ENCODE assay signal across 15 mouse cellular contexts in genomic region chr11:69403691-69404594, GRCm38 (mm10). TPM values are rescaled to one million over a fixed set of nuclear protein-coding genes. Genes with fewer than 3 reads are reported as not detected.
DNase-seq lines count a peak whose midpoint lies in the region; ATAC-seq lines count a peak whose summit lies in the region.
"Had no signal": no experiment of that assay in that cellular context is flagged by ENCODE, and none has a peak within 500 bp of the region (broad histone marks: within the 10 kb centered on the region; RNA-seq: fewer than 3 reads in every experiment).

No protein-coding gene starts in this region.

- ATAC-seq in erythroid progenitor cell, adult 5-6 weeks (replicated peaks; ENCODE audit: low FRiP score, poor library complexity, severe bottlenecking) = no peak
- ATAC-seq: forebrain, embryonic 13.5 days; inflammation-experienced regulatory T-cells, adult 6 months; Patski had no signal

- peak; percentile 31 for DNase-seq in cerebellum, adult 11-12 months
- no peak for DNase-seq in cerebellum, postnatal 4 days (ENCODE audit: low spot score in 2 of 2)
- DNase-seq in kidney, postnatal 14 days = peak; percentile 13
- no peak for DNase-seq in kidney, adult 8-10 months
- peak; percentile 30 for DNase-seq in thymus, postnatal 4 days
- DNase-seq in thymus, postnatal 0 days (ENCODE audit: low spot score) = no peak
- no peak for DNase-seq in frontal cortex, postnatal 14 days (ENCODE audit: low spot score in 2 of 2)
- DNase-seq: adrenal gland, adult 2 months; B cell, adult 2 months; gastrocnemius, postnatal 25 days; spleen, adult 18-20 months had no signal

RNA-seq across cellular contexts. Expression of gene Tmem88, which starts 5.9 kb away (rescaled TPM):
- polyA plus RNA-seq in thymus, postnatal 0 days (2015; fragmentation: Nextera tagmentation; extraction: Ambion mirVana) = 10.4 and 12.9 TPM in 2 replicates
- not detected in 2 replicates for total RNA-seq in erythroid progenitor cell, adult 5-6 weeks (2015; ENCODE audit: low replicate concordance)
- not detected in 2 replicates for total RNA-seq in erythroid progenitor cell, adult 5-6 weeks (2017; ENCODE audit: low replicate concordance)

RNA-seq across cellular contexts. Expression of gene Cyb5d1, which starts 8.5 kb away (rescaled TPM):
- 25.9 and 28.3 TPM in 2 replicates for polyA plus RNA-seq in thymus, postnatal 0 days (2015; fragmentation: Nextera tagmentation; extraction: Ambion mirVana)
- total RNA-seq in erythroid progenitor cell, adult 5-6 weeks (2015; ENCODE audit: low replicate concordance) = 8.3 and 11.7 TPM in 2 replicates
- total RNA-seq in erythroid progenitor cell, adult 5-6 weeks (2017; ENCODE audit: low replicate concordance) = 25.7 and 32.5 TPM in 2 replicates

RNA-seq across cellular contexts. Expression of gene Naa38, which starts 8.7 kb away (rescaled TPM):
- polyA plus RNA-seq in thymus, postnatal 0 days (2015; fragmentation: Nextera tagmentation; extraction: Ambion mirVana) = 194 and 211 TPM in 2 replicates
- total RNA-seq in erythroid progenitor cell, adult 5-6 weeks (2015; ENCODE audit: low replicate concordance) = 26.8 and 31.7 TPM in 2 replicates
- 21.6 and 21.9 TPM in 2 replicates for total RNA-seq in erythroid progenitor cell, adult 5-6 weeks (2017; ENCODE audit: low replicate concordance)

RNA-seq across cellular contexts. Expression of gene Kdm6b, which starts 9.5 kb away (rescaled TPM):
- 31.5 and 45.6 TPM in 2 replicates for polyA plus RNA-seq in thymus, postnatal 0 days (2015; fragmentation: Nextera tagmentation; extraction: Ambion mirVana)
- total RNA-seq in erythroid progenitor cell, adult 5-6 weeks (2015; ENCODE audit: low replicate concordance) = 6.5 and 11.7 TPM in 2 replicates
- 0.64 and 1.2 TPM in 2 replicates for total RNA-seq in erythroid progenitor cell, adult 5-6 weeks (2017; ENCODE audit: low replicate concordance)

RNA-seq across cellular contexts. Expression of gene Chd3, which starts 34.7 kb away (rescaled TPM):
- 10.7 and 13.2 TPM in 2 replicates for polyA plus RNA-seq in thymus, postnatal 0 days (2015; fragmentation: Nextera tagmentation; extraction: Ambion mirVana)
- 21.0 and 33.2 TPM in 2 replicates for total RNA-seq in erythroid progenitor cell, adult 5-6 weeks (2015; ENCODE audit: low replicate concordance)
- 18.9 and 19.5 TPM in 2 replicates for total RNA-seq in erythroid progenitor cell, adult 5-6 weeks (2017; ENCODE audit: low replicate concordance)

Comparison
In these comparisons a context has a peak if more than half of its experiments do, and no peak if none do; other contexts are left out.
1. DNase-seq: peak in cerebellum, adult 11-12 months (single experiment), kidney, postnatal 14 days (single experiment) and thymus, postnatal 4 days (single experiment); none in cerebellum, postnatal 4 days (0 of 2), kidney, adult 8-10 months (0 of 2), thymus, postnatal 0 days (single experiment) and frontal cortex, postnatal 14 days (0 of 2).